Mouse (Mus musculus): ENCODE results near the gene Nkx2-5. TPM values are rescaled to one million over a fixed set of nuclear protein-coding genes. Genes with fewer than 3 reads are reported as not detected.

Nkx2-5 gene
- polyA plus RNA-seq, 1 experiment: not detected

- no peak for DNase-seq
- 74% methylated on average over 3 of the region's 3 CpGs for WGBS
- H3K4me1 ChIP-seq (ENCODE audit: control insufficient read depth, insufficient read depth, low read length): no peaks in the 10 kb centered on the region
- TF ChIP-seq POLR2A (IDR thresholded peaks at IDR 0.05; ENCODE audit: borderline replicate concordance, insufficient read depth, low read length): no peak
- no peak for TF ChIP-seq CTCF (IDR thresholded peaks at IDR 0.05; ENCODE audit: borderline replicate concordance, insufficient read depth, low read depth, low read length)
- H3K4me3 ChIP-seq (replicated peaks; ENCODE audit: insufficient read depth, low read depth, low read length): no peak overlapping the region
- no peak overlapping the region for H3K27ac ChIP-seq (ENCODE audit: insufficient read depth, low read length)
- H3K27me3 ChIP-seq (ENCODE audit: control insufficient read depth, insufficient read depth, low read length): no peaks in the 10 kb centered on the region
Observed at GRCm38 (mm10) chr17:26802886-26803285, 41.9 kb downstream of the Nkx2-5 start.

- TF ChIP-seq POLR2A (IDR thresholded peaks at IDR 0.05; ENCODE audit: borderline replicate concordance, insufficient read depth, low read length) (no peak), CTCF (IDR thresholded peaks at IDR 0.05; ENCODE audit: borderline replicate concordance, insufficient read depth, low read depth, low read length) (no peak)
- Histone ChIP-seq H3K27ac (ENCODE audit: insufficient read depth, low read length) (no peak overlapping the region), H3K27me3 (ENCODE audit: control insufficient read depth, insufficient read depth, low read length) (no peaks in the 10 kb centered on the region), H3K4me3 (replicated peaks; ENCODE audit: insufficient read depth, low read depth, low read length) (no peak overlapping the region), H3K4me1 (ENCODE audit: control insufficient read depth, insufficient read depth, low read length) (no peaks in the 10 kb centered on the region)
- 77% methylated on average over 6 of the region's 6 CpGs for WGBS
- DNase-seq: no peak
Observed at GRCm38 (mm10) chr17:26797379-26798128, 47.3 kb downstream of the Nkx2-5 start.

GRCm38 (mm10) chr17:26795386-26795785 is 49.4 kb downstream of the Nkx2-5 start:
- TF ChIP-seq CTCF (IDR thresholded peaks at IDR 0.05; ENCODE audit: borderline replicate concordance, insufficient read depth, low read depth, low read length): no peak
- no peak for TF ChIP-seq POLR2A (IDR thresholded peaks at IDR 0.05; ENCODE audit: borderline replicate concordance, insufficient read depth, low read length)
- Histone ChIP-seq H3K4me1 (ENCODE audit: control insufficient read depth, insufficient read depth, low read length) (no peaks in the 10 kb centered on the region), H3K27ac (ENCODE audit: insufficient read depth, low read length) (no peak overlapping the region), H3K27me3 (ENCODE audit: control insufficient read depth, insufficient read depth, low read length) (no peaks in the 10 kb centered on the region), H3K4me3 (replicated peaks; ENCODE audit: insufficient read depth, low read depth, low read length) (no peak overlapping the region)
- DNase-seq: no peak
- 79% methylated on average over 7 of the region's 7 CpGs for WGBS

GRCm38 (mm10) chr17:26794744-26795143 is 50.1 kb downstream of the Nkx2-5 start:
- H3K4me3 ChIP-seq (replicated peaks; ENCODE audit: insufficient read depth, low read depth, low read length): no peak overlapping the region

GRCm38 (mm10) chr17:26793068-26793765 is 51.6 kb downstream of the Nkx2-5 start:
- H3K4me1 ChIP-seq (ENCODE audit: control insufficient read depth, insufficient read depth, low read length): no peaks in the 10 kb centered on the region
- WGBS: 85% methylated on average over 5 of the region's 5 CpGs
- no peak overlapping the region for H3K4me3 ChIP-seq (replicated peaks; ENCODE audit: insufficient read depth, low read depth, low read length)
- TF ChIP-seq CTCF (IDR thresholded peaks at IDR 0.05; ENCODE audit: borderline replicate concordance, insufficient read depth, low read depth, low read length): no peak
- H3K27ac ChIP-seq (ENCODE audit: insufficient read depth, low read length): no peak overlapping the region
- no peak for DNase-seq
- H3K27me3 ChIP-seq (ENCODE audit: control insufficient read depth, insufficient read depth, low read length): no peaks in the 10 kb centered on the region

More at GRCm38 (mm10) chr17:26794744-26795143, 50.1 kb downstream of the Nkx2-5 start:
- no peaks in the 10 kb centered on the region for H3K4me1 ChIP-seq (ENCODE audit: control insufficient read depth, insufficient read depth, low read length)
- no peaks in the 10 kb centered on the region for H3K27me3 ChIP-seq (ENCODE audit: control insufficient read depth, insufficient read depth, low read length)
- TF ChIP-seq POLR2A (IDR thresholded peaks at IDR 0.05; ENCODE audit: borderline replicate concordance, insufficient read depth, low read length) (no peak), CTCF (IDR thresholded peaks at IDR 0.05; ENCODE audit: borderline replicate concordance, insufficient read depth, low read depth, low read length) (peak; percentile 60; the same call in 1 of the 2 replicates)
- H3K27ac ChIP-seq (ENCODE audit: insufficient read depth, low read length): no peak overlapping the region
- DNase-seq: peak in 1 of 2 experiments; percentile 30
- 25% methylated on average over 3 of the region's 3 CpGs for WGBS

- H3K4me3 ChIP-seq (replicated peaks; ENCODE audit: insufficient read depth, low read depth, low read length): no peak overlapping the region
- no peaks in the 10 kb centered on the region for H3K27me3 ChIP-seq (ENCODE audit: control insufficient read depth, insufficient read depth, low read length)
- no peak overlapping the region for H3K27ac ChIP-seq (ENCODE audit: insufficient read depth, low read length)
- DNase-seq: no peak
- WGBS: 70% methylated on average over 15 of the region's 15 CpGs
- TF ChIP-seq POLR2A (IDR thresholded peaks at IDR 0.05; ENCODE audit: borderline replicate concordance, insufficient read depth, low read length) (no peak), CTCF (IDR thresholded peaks at IDR 0.05; ENCODE audit: borderline replicate concordance, insufficient read depth, low read depth, low read length) (no peak)
- no peaks in the 10 kb centered on the region for H3K4me1 ChIP-seq (ENCODE audit: control insufficient read depth, insufficient read depth, low read length)
Observed at GRCm38 (mm10) chr17:26792096-26792495, 52.7 kb downstream of the Nkx2-5 start.

- Histone ChIP-seq H3K4me3 (replicated peaks; ENCODE audit: insufficient read depth, low read depth, low read length) (no peak overlapping the region), H3K4me1 (ENCODE audit: control insufficient read depth, insufficient read depth, low read length) (no peaks in the 10 kb centered on the region), H3K27ac (ENCODE audit: insufficient read depth, low read length) (no peak overlapping the region), H3K27me3 (ENCODE audit: control insufficient read depth, insufficient read depth, low read length) (no peaks in the 10 kb centered on the region)
- no peak for DNase-seq
- TF ChIP-seq POLR2A (IDR thresholded peaks at IDR 0.05; ENCODE audit: borderline replicate concordance, insufficient read depth, low read length) (no peak), CTCF (IDR thresholded peaks at IDR 0.05; ENCODE audit: borderline replicate concordance, insufficient read depth, low read depth, low read length) (no peak)
- 80% methylated on average over 7 of the region's 7 CpGs for WGBS
Observed at GRCm38 (mm10) chr17:26791580-26791979, 53.2 kb downstream of the Nkx2-5 start.

Data from cerebellum, adult 2 months (tissue).